Mouse (Mus musculus): ENCODE data around the gene Gm20388.

DNA sequence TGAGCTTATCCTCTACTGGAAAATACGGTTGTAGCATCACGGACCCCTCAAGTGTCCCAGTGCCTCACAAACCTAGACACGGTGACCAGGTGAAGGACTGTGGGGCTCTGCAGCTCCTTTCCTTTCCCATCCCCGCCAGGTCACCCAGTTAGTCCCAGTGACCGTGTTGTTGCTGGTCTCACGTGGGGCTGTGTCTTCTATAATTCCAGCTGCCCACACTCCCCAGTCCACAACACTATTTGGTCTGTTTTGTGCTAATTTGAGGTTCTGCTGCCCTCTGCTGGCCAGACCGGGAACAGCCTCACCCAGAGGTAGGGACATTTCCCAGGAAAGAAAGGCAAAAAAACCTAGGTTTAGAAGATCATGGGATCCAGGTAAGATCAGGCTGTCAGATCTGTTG lies 4439.0 kb downstream of the Gm20388 start:
- TF ChIP-seq GATA1 (IDR thresholded peaks at IDR 0.05; ENCODE audit: low read length) = no peak
- TF ChIP-seq TAL1 (IDR thresholded peaks at IDR 0.05; ENCODE audit: low read length) = no peak

Measured in erythroblast, embryonic 14.5 days (primary cell).